Mouse (Mus musculus) midbrain, embryonic 10.5 days (tissue): ENCODE measurements around the gene Pde8a. TPM values are rescaled to one million over a fixed set of nuclear protein-coding genes. Genes with fewer than 3 reads are reported as not detected.
A peak's percentile ranks its signal among the peaks of the same experiment; 100 is the strongest.

ENCODE experiments used
- DNase-seq: peaks from one replicate; pipeline ENCODE4 v3.0.0-alpha.2; 2017; ENCODE audit warnings: low spot score
- H3K27ac ChIP-seq: fragments of 300-500 bp; sonication (generic); replicated peaks from 2 replicates; pipeline ENCODE4 v1.5.1; 2016; ENCODE audit warnings: mild to moderate bottlenecking
- H3K27me3 ChIP-seq: fragments of 300-500 bp; sonication (generic); 2 replicates; pipeline ENCODE4 v1.6.1; 2016; ENCODE audit warnings: low read depth, mild to moderate bottlenecking; ENCODE audit not compliant: poor library complexity, severe bottlenecking
- H3K36me3 ChIP-seq: fragments of 300-500 bp; sonication (generic); 2 replicates; pipeline ENCODE4 v1.6.1; 2016; ENCODE audit warnings: mild to moderate bottlenecking, moderate library complexity
- H3K4me1 ChIP-seq: fragments of 300-500 bp; sonication (generic); 2 replicates; pipeline ENCODE4 v1.6.1; 2016
- H3K4me3 ChIP-seq: fragments of 300-500 bp; sonication (generic); 2 replicates; pipeline ENCODE4 v1.5.1; 2016; ENCODE audit warnings: mild to moderate bottlenecking, moderate library complexity
- H3K9me3 ChIP-seq: fragments of 300-500 bp; sonication (generic); replicated peaks from 2 replicates; pipeline ENCODE4 v1.6.1; 2016; ENCODE audit warnings: mild to moderate bottlenecking
- WGBS: fragments of 180-500 bp; shearing (Covaris S2); methylation state at CpG from one replicate; pipeline ENCODE4 v1.1.7; 2016; 5-methylcytosine and 5-hydroxymethylcytosine counted together
- polyA plus RNA-seq: library from polyadenylated mRNA; unstranded; fragments of >200 nt; fragmentation: Nextera tagmentation; extraction: Ambion mirVana; gene quantifications from 2 replicates; pipeline ENCODE4 v1.2.1, GENCODE M21; 2016

The Pde8a gene
- polyA plus RNA-seq, 1 experiment from 2014 or later = 1.8 TPM

DNA sequence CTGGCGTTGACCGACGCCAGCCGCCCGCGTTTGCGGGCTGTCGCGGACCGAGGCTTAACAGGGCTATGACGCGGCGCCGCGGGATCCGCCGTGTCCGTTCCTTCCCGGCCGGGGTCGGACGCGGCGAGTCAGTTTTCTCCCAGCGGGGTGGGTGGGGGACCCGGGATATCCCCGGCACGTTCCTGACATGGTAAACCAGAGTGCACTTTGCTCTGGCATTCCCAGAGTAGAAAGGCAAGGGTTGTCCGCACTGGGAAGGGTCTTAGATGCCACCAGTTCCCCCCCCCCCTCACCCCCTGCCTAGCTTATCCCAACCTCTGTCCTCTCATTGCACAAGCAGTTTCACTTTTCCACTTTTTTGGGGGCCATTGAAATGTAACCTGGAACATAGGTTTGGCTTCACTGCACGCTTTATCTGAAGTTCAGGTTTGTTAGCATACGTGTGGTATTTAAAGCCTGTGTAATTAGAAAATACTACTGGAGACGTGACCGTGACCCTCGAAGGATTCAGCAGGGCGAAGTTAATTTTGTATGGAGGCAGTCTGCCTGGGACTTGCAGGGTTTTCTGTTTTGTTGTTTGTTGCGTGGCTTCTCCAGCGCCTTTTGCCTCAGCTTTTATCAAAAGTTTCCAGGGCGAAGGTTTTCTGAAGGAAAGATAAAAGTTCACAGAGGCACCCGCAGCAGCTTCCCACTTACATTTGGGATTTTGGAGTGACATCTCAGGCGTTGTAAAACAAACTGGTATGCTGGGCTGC is 934 bp downstream of the Pde8a start:
- Histone ChIP-seq H3K9me3 (no peaks in the 10 kb centered on the region), H3K27ac (peak overlapping the region; percentile 79; the same call in 1 of the 2 replicates), H3K4me1 (peaks cover 44% of the 10 kb centered on the region), H3K4me3 (peak overlapping the region; percentile 54), H3K36me3 (no peaks in the 10 kb centered on the region), H3K27me3 (peaks cover 88% of the 10 kb centered on the region)
- peak; percentile 41 for DNase-seq
- 4% methylated on average over 40 of the region's 40 CpGs for WGBS

- DNase-seq = no peak
- peaks cover 71% of the 10 kb centered on the region for H3K27me3 ChIP-seq
- H3K27ac ChIP-seq = no peak overlapping the region
- no peaks in the 10 kb centered on the region for H3K9me3 ChIP-seq
- no peaks in the 10 kb centered on the region for H3K36me3 ChIP-seq
- H3K4me3 ChIP-seq = no peak overlapping the region
- peaks cover 41% of the 10 kb centered on the region for H3K4me1 ChIP-seq
- WGBS = 73% methylated on average over 1 of the region's 1 CpGs
These were observed 2.6 kb downstream of the Pde8a start for GRCm38 (mm10) chr7:81215950-81216349.

- no peaks in the 10 kb centered on the region for H3K36me3 ChIP-seq
- WGBS = 67% methylated on average over 7 of the region's 7 CpGs
- no peak for DNase-seq
- H3K4me3 ChIP-seq = no peak overlapping the region
- no peaks in the 10 kb centered on the region for H3K9me3 ChIP-seq
- peaks cover 38% of the 10 kb centered on the region for H3K27me3 ChIP-seq
- no peak overlapping the region for H3K27ac ChIP-seq
- peaks cover 11% of the 10 kb centered on the region for H3K4me1 ChIP-seq
These were observed 5.9 kb downstream of the Pde8a start for GRCm38 (mm10) chr7:81219321-81219720.

DNA sequence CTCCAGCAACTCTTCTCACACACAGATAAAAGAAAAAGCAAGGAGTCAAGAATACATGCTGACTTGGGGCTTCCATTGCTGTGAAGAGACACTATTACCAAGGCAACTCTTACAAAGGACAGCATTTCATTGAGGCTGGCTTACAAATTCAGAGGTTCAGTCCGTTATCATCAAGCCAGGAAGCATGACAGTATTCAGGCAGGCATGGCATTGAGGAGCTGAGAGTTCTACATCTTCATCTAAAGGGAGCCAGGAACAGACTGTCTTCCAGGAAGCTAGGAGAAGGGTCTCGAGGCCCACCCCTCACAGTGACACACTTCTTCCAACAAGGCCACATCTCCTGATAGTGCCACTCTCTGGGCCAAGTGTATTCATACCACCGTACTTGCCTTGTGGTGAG is 7.0 kb downstream of the Pde8a start:
- WGBS = 76% methylated on average over 3 of the region's 3 CpGs
- Histone ChIP-seq H3K4me3 (no peak overlapping the region), H3K36me3 (no peaks in the 10 kb centered on the region), H3K9me3 (no peaks in the 10 kb centered on the region), H3K27me3 (peaks cover 27% of the 10 kb centered on the region), H3K4me1 (peaks cover 9% of the 10 kb centered on the region), H3K27ac (no peak overlapping the region)
- DNase-seq = no peak

- Histone ChIP-seq H3K9me3 (no peaks in the 10 kb centered on the region), H3K27me3 (no peaks in the 10 kb centered on the region), H3K4me1 (peaks cover 7% of the 10 kb centered on the region), H3K27ac (no peak overlapping the region), H3K4me3 (no peak overlapping the region), H3K36me3 (no peaks in the 10 kb centered on the region)
- no peak for DNase-seq
- WGBS = 94% methylated on average over 7 of the region's 7 CpGs
These were observed 10.9 kb downstream of the Pde8a start for GRCm38 (mm10) chr7:81224260-81224659.

GRCm38 (mm10) chr7:81230091-81230792 is 16.8 kb downstream of the Pde8a start:
- 91% methylated on average over 7 of the region's 7 CpGs for WGBS
- no peaks in the 10 kb centered on the region for H3K27me3 ChIP-seq
- DNase-seq = no peak

GRCm38 (mm10) chr7:81232674-81233073 is 19.3 kb downstream of the Pde8a start:
- Histone ChIP-seq H3K27ac (no peak overlapping the region), H3K9me3 (no peaks in the 10 kb centered on the region), H3K36me3 (no peaks in the 10 kb centered on the region), H3K4me1 (no peaks in the 10 kb centered on the region), H3K4me3 (no peak overlapping the region), H3K27me3 (no peaks in the 10 kb centered on the region)
- WGBS = 80% methylated on average over 2 of the region's 2 CpGs
- no peak for DNase-seq

More at GRCm38 (mm10) chr7:81230091-81230792, 16.8 kb downstream of the Pde8a start:
- H3K36me3 ChIP-seq = no peaks in the 10 kb centered on the region
- H3K4me1 ChIP-seq = no peaks in the 10 kb centered on the region
- H3K9me3 ChIP-seq = no peaks in the 10 kb centered on the region
- H3K4me3 ChIP-seq = no peak overlapping the region
- no peak overlapping the region for H3K27ac ChIP-seq

- no peak overlapping the region for H3K27ac ChIP-seq
- H3K36me3 ChIP-seq = no peaks in the 10 kb centered on the region
- no peaks in the 10 kb centered on the region for H3K9me3 ChIP-seq
- H3K4me1 ChIP-seq = no peaks in the 10 kb centered on the region
- H3K27me3 ChIP-seq = no peaks in the 10 kb centered on the region
- 85% methylated on average over 2 of the region's 2 CpGs for WGBS
- DNase-seq = no peak
- H3K4me3 ChIP-seq = no peak overlapping the region
These were observed 21.7 kb downstream of the Pde8a start for GRCm38 (mm10) chr7:81235117-81235516.

DNA sequence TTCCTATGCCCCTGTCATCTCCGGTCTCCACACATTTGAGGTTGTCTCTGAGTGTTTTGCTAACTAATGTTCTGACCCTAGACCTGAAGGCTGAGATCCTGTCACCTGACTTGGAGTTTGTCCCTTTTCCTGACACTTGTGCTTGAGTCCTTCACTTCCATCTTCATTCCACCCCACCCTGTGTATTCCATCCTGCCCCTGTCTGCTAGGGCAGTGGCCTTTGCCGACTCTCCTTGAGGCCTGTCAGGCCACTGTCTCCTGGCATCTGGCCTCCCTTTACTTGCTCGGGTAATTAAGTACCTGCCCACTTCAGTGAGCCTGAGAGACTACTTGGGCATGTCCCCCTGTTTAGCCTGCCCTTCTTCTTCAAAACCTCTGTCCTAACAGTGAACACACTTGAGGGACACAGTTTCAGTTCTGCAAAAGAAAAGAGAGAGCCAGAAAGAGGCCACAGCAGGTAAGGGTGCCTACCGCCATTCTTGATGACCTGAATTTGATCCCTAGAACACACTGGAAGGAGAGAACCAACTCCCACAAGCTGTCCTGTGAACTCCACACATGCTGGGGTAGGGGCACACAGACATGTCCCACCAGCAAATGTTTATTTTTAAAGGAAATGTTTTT is 22.3 kb downstream of the Pde8a start:
- WGBS = 78% methylated on average over 4 of the region's 4 CpGs
- no peaks in the 10 kb centered on the region for H3K9me3 ChIP-seq
- H3K27me3 ChIP-seq = no peaks in the 10 kb centered on the region
- DNase-seq = no peak
- H3K27ac ChIP-seq = no peak overlapping the region
- no peak overlapping the region for H3K4me3 ChIP-seq
- no peaks in the 10 kb centered on the region for H3K36me3 ChIP-seq
- H3K4me1 ChIP-seq = no peaks in the 10 kb centered on the region

GRCm38 (mm10) chr7:81243361-81243760 is 30.0 kb downstream of the Pde8a start:
- no peak for DNase-seq
- Histone ChIP-seq H3K36me3 (no peaks in the 10 kb centered on the region), H3K9me3 (no peaks in the 10 kb centered on the region), H3K27me3 (no peaks in the 10 kb centered on the region), H3K27ac (no peak overlapping the region), H3K4me3 (no peak overlapping the region), H3K4me1 (no peaks in the 10 kb centered on the region)
- 80% methylated on average over 5 of the region's 5 CpGs for WGBS

DNA sequence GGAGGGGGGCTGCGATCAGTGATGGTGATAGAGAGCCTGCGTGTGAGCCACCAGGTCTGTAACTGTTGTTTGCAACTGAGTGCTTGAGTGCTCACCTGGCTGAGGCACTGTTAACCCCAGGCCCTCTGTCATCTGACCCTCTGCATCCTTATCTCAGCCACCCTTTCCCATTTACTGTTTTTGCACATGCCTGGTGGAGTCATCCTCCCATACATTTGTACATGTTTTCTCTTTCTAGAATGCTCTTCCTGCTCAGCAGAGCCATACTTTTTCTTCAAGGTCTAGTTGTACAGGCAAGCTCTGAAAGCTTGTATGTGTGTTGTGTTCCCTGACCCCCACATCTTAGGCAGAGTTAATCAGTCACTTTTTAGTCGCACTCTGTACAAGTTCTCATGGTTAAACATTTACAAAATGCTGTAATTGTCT is 36.5 kb downstream of the Pde8a start:
- WGBS = 87% methylated on average over 3 of the region's 3 CpGs
- H3K27ac ChIP-seq = no peak overlapping the region
- H3K4me3 ChIP-seq = no peak overlapping the region
- no peak for DNase-seq
- no peaks in the 10 kb centered on the region for H3K9me3 ChIP-seq
- H3K27me3 ChIP-seq = no peaks in the 10 kb centered on the region
- no peaks in the 10 kb centered on the region for H3K36me3 ChIP-seq
- no peaks in the 10 kb centered on the region for H3K4me1 ChIP-seq

DNA sequence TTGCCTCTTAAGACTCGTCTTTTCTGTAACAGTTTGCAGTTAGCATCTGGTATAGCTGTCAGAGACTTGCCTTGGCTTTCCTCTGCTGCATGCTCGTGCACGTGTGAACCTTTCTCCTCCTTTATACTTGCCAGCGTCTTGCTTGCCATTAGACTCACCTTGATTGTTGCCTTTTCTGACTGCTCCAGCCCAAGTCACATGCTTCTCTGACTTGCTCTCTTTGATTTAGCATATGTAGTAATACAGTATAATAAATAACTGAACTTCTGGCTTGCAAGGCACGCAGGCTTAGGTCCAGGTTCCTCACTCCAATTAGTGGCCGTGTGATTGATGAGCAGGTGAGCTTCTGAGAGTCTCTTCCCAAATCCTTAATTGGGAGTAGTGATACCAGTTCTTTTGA is 37.2 kb downstream of the Pde8a start:
- 83% methylated on average over 6 of the region's 6 CpGs for WGBS
- Histone ChIP-seq H3K36me3 (no peaks in the 10 kb centered on the region), H3K27ac (no peak overlapping the region), H3K27me3 (no peaks in the 10 kb centered on the region), H3K9me3 (no peaks in the 10 kb centered on the region), H3K4me1 (no peaks in the 10 kb centered on the region), H3K4me3 (no peak overlapping the region)
- DNase-seq = no peak

DNA sequence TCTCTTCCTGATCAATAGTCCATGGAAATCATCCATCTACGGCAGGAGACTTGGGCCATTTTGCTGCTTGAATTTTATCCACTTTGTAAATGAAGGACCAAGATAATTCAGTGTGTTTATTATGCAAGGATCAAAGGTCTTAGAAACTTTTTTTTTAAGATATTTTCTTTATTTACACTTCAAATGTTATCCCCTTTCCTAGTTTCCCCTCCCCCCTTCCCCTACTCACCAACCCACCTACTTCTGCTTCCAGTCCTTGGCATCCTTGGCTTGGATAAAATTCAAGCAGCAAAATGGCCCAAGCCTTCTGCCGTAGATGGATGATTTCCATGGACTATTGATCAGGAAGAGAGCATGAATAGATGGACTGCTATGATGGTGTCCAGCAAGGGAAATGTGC is 38.1 kb downstream of the Pde8a start:
- Histone ChIP-seq H3K9me3 (no peaks in the 10 kb centered on the region), H3K4me3 (no peak overlapping the region), H3K27ac (no peak overlapping the region), H3K36me3 (no peaks in the 10 kb centered on the region), H3K27me3 (no peaks in the 10 kb centered on the region), H3K4me1 (no peaks in the 10 kb centered on the region)
- no peak for DNase-seq
- WGBS = 89% methylated on average over 2 of the region's 2 CpGs
